2 mouse cellular contexts compared by ENCODE assay signal in the genomic region with DNA sequence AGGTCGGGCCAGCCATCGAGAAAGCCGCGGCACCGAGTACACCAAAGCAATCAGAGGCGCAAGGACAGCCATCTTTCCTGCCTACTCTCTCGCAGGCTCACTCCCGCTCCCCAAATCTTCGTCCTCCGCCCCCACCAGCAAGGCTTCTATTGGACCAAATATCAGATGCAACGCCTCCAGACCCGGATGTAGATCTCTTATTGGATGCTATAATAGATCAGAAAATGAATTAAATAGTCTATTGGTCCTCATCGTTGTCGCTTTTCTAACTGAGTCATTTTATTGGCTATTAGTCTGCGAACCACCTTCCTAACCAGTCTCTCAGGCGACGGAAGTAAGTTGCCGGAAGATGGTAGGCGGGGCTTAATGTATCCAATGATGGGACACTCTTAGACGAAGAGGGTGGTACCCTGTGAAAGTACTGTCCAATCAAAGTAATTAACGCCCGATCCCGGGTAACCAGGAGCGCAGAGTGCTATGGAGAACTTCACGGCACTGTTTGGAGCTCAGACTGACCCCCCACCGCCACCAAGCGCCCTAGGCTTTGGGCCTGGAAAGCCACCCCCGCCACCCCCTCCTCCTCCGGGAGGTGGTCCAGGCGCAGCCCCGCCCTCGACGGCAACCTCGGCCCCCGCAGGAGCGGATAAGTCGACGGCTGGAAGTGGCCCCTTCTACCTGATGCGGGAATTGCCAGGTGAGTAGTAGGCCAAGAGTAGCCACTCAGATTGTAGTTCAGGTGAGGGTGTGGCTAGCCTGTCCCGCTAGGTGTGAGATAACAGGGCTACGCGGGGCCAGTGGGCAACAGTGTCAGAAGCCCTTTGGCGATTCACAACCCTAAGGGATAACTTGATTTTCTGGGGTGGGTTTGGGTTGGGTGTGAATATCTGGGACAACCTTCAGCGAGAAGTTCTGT.
TF ChIP-seq lines count a peak whose summit lies in the region.

A gene (minus strand): TSS at position 74 of the 913 bp plus-strand sequence.
A gene (plus strand): TSS at position 435 of the 913 bp plus-strand sequence.

TF ChIP-seq in C2C12, 6 proteins besides CTCF, POLR2A, EP300 and RAD21 (continued from another document):
- TF ChIP-seq MYOD1 (IDR thresholded peaks at IDR 0.05; ENCODE audit: control insufficient read depth, insufficient read length, low read depth), result no peak
- TF ChIP-seq USF1 (IDR thresholded peaks at IDR 0.05; ENCODE audit: low read depth), result no peak
- no peak for TF ChIP-seq MAX (IDR thresholded peaks at IDR 0.05)
- TF ChIP-seq CEBPB (IDR thresholded peaks at IDR 0.05; ENCODE audit: low read depth), result no peak
- TF ChIP-seq MYOG (IDR thresholded peaks at IDR 0.05; ENCODE audit: control insufficient read depth, extremely low read depth, insufficient read length), result no peak
TF ChIP-seq in C2C12: peak in this region for 0.

TF ChIP-seq in myocyte, 11 proteins besides CTCF, POLR2A, EP300 and RAD21 (continued from another document):
- no peak for TF ChIP-seq MAX (IDR thresholded peaks at IDR 0.05; ENCODE audit: low read depth)
- peak; percentile 50 for TF ChIP-seq E2F4 (IDR thresholded peaks at IDR 0.05; ENCODE audit: insufficient read depth)
- no peak for TF ChIP-seq TCF3 (IDR thresholded peaks at IDR 0.05; ENCODE audit: insufficient read length, low read depth)
- peak; percentile 47 for TF ChIP-seq SRF (IDR thresholded peaks at IDR 0.05; ENCODE audit: control insufficient read depth, insufficient read length, low read depth)
- TF ChIP-seq POLR2AphosphoS2 (IDR thresholded peaks at IDR 0.05; ENCODE audit: insufficient read length, low read depth), result peak; percentile 78
